Mouse (Mus musculus): Measurements from ENCODE around the gene Tulp4. TPM values are rescaled to one million over a fixed set of nuclear protein-coding genes. Genes with fewer than 3 reads are reported as not detected.

Gene Tulp4
- polyA plus RNA-seq, 1 experiment, result 56.4 TPM

GRCm38 (mm10) chr17:6125441-6125840 lies 19.2 kb downstream of the Tulp4 start:
- Histone ChIP-seq H3ac (ENCODE audit: control insufficient read depth, insufficient read length) (no peak overlapping the region), H3K36me3 (ENCODE audit: control insufficient read depth, insufficient read depth) (peaks cover 17% of the 10 kb centered on the region), H3K79me2 (ENCODE audit: control insufficient read depth, insufficient read depth) (peaks cover 87% of the 10 kb centered on the region), H3K4me2 (ENCODE audit: low read depth) (no peak overlapping the region), H3K4me3 (no peak overlapping the region), H3K27me3 (ENCODE audit: control insufficient read depth, insufficient read depth, insufficient read length) (no peaks in the 10 kb centered on the region)
- TF ChIP-seq POLR2AphosphoS2 (IDR thresholded peaks at IDR 0.05; ENCODE audit: insufficient read length, low read depth) (no peak), E2F4 (IDR thresholded peaks at IDR 0.05; ENCODE audit: insufficient read depth) (no peak), MYOD1 (IDR thresholded peaks at IDR 0.05; ENCODE audit: control insufficient read depth in 1 of 3, insufficient read length in 2 of 3, low read depth in 2 of 3) (no peak), CEBPB (IDR thresholded peaks at IDR 0.05; ENCODE audit: insufficient read depth, poor library complexity, severe bottlenecking) (no peak), SRF (IDR thresholded peaks at IDR 0.05; ENCODE audit: control insufficient read depth, insufficient read length, low read depth) (no peak), USF1 (IDR thresholded peaks at IDR 0.05; ENCODE audit: low read depth) (no peak), POLR2A (IDR thresholded peaks at IDR 0.05; ENCODE audit: insufficient read length, low read depth) (no peak), REST (IDR thresholded peaks at IDR 0.05; ENCODE audit: insufficient read depth, insufficient read length) (no peak), TCF12 (IDR thresholded peaks at IDR 0.05; ENCODE audit: insufficient read depth, poor library complexity, severe bottlenecking) (no peak), MYOG (IDR thresholded peaks at IDR 0.05; ENCODE audit: control insufficient read depth in 1 of 3, insufficient read depth in 1 of 3, insufficient read length in 2 of 3, low read depth in 2 of 3) (no peak), MAX (IDR thresholded peaks at IDR 0.05; ENCODE audit: low read depth) (no peak), TCF3 (IDR thresholded peaks at IDR 0.05; ENCODE audit: insufficient read length, low read depth) (no peak)

- TF ChIP-seq TCF12 (IDR thresholded peaks at IDR 0.05; ENCODE audit: insufficient read depth, poor library complexity, severe bottlenecking) (no peak), CEBPB (IDR thresholded peaks at IDR 0.05; ENCODE audit: insufficient read depth, poor library complexity, severe bottlenecking) (no peak), TCF3 (IDR thresholded peaks at IDR 0.05; ENCODE audit: insufficient read length, low read depth) (no peak), POLR2A (IDR thresholded peaks at IDR 0.05; ENCODE audit: insufficient read length, low read depth) (no peak), SRF (IDR thresholded peaks at IDR 0.05; ENCODE audit: control insufficient read depth, insufficient read length, low read depth) (no peak), MYOG (IDR thresholded peaks at IDR 0.05; ENCODE audit: control insufficient read depth in 1 of 3, insufficient read depth in 1 of 3, insufficient read length in 2 of 3, low read depth in 2 of 3) (no peak), MAX (IDR thresholded peaks at IDR 0.05; ENCODE audit: low read depth) (no peak), REST (IDR thresholded peaks at IDR 0.05; ENCODE audit: insufficient read depth, insufficient read length) (no peak), USF1 (IDR thresholded peaks at IDR 0.05; ENCODE audit: low read depth) (no peak), E2F4 (IDR thresholded peaks at IDR 0.05; ENCODE audit: insufficient read depth) (no peak), POLR2AphosphoS2 (IDR thresholded peaks at IDR 0.05; ENCODE audit: insufficient read length, low read depth) (no peak), MYOD1 (IDR thresholded peaks at IDR 0.05; ENCODE audit: control insufficient read depth in 1 of 3, insufficient read length in 2 of 3, low read depth in 2 of 3) (no peak)
- H3K4me3 ChIP-seq, result no peak overlapping the region
- peaks cover 18% of the 10 kb centered on the region for H3K36me3 ChIP-seq (ENCODE audit: control insufficient read depth, insufficient read depth)
These were observed 21.8 kb downstream of the Tulp4 start for GRCm38 (mm10) chr17:6128039-6128438.

GRCm38 (mm10) chr17:6129361-6129760 lies 23.1 kb downstream of the Tulp4 start:
- Histone ChIP-seq H3K36me3 (ENCODE audit: control insufficient read depth, insufficient read depth) (peaks cover 27% of the 10 kb centered on the region), H3K4me3 (no peak overlapping the region), H3K27me3 (ENCODE audit: control insufficient read depth, insufficient read depth, insufficient read length) (no peaks in the 10 kb centered on the region), H3K4me2 (ENCODE audit: low read depth) (no peak overlapping the region), H3K79me2 (ENCODE audit: control insufficient read depth, insufficient read depth) (peaks cover 82% of the 10 kb centered on the region), H3ac (ENCODE audit: control insufficient read depth, insufficient read length) (no peak overlapping the region)
- TF ChIP-seq USF1 (IDR thresholded peaks at IDR 0.05; ENCODE audit: low read depth), result no peak

More at GRCm38 (mm10) chr17:6128039-6128438, 21.8 kb downstream of the Tulp4 start:
- Histone ChIP-seq H3K4me2 (ENCODE audit: low read depth) (peak overlapping the region; percentile 19), H3ac (ENCODE audit: control insufficient read depth, insufficient read length) (no peak overlapping the region), H3K27me3 (ENCODE audit: control insufficient read depth, insufficient read depth, insufficient read length) (no peaks in the 10 kb centered on the region), H3K79me2 (ENCODE audit: control insufficient read depth, insufficient read depth) (peaks cover 82% of the 10 kb centered on the region)

GRCm38 (mm10) chr17:6131083-6131482 lies 24.8 kb downstream of the Tulp4 start:
- TF ChIP-seq E2F4 (IDR thresholded peaks at IDR 0.05; ENCODE audit: insufficient read depth) (no peak), MYOD1 (IDR thresholded peaks at IDR 0.05; ENCODE audit: control insufficient read depth in 1 of 3, insufficient read length in 2 of 3, low read depth in 2 of 3) (no peak), POLR2AphosphoS2 (IDR thresholded peaks at IDR 0.05; ENCODE audit: insufficient read length, low read depth) (no peak), SRF (IDR thresholded peaks at IDR 0.05; ENCODE audit: control insufficient read depth, insufficient read length, low read depth) (no peak), TCF3 (IDR thresholded peaks at IDR 0.05; ENCODE audit: insufficient read length, low read depth) (no peak), MYOG (IDR thresholded peaks at IDR 0.05; ENCODE audit: control insufficient read depth in 1 of 3, insufficient read depth in 1 of 3, insufficient read length in 2 of 3, low read depth in 2 of 3) (no peak), CEBPB (IDR thresholded peaks at IDR 0.05; ENCODE audit: insufficient read depth, poor library complexity, severe bottlenecking) (peak; percentile 53; the same call in 1 of the 2 replicates)
- H3K27me3 ChIP-seq (ENCODE audit: control insufficient read depth, insufficient read depth, insufficient read length), result no peaks in the 10 kb centered on the region
- H3K4me2 ChIP-seq (ENCODE audit: low read depth), result no peak overlapping the region
- peaks cover 18% of the 10 kb centered on the region for H3K36me3 ChIP-seq (ENCODE audit: control insufficient read depth, insufficient read depth)
- H3ac ChIP-seq (ENCODE audit: control insufficient read depth, insufficient read length), result no peak overlapping the region
- peaks cover 80% of the 10 kb centered on the region for H3K79me2 ChIP-seq (ENCODE audit: control insufficient read depth, insufficient read depth)
- H3K4me3 ChIP-seq, result no peak overlapping the region

GRCm38 (mm10) chr17:6140875-6141274 lies 34.6 kb downstream of the Tulp4 start:
- H3K36me3 ChIP-seq (ENCODE audit: control insufficient read depth, insufficient read depth), result no peaks in the 10 kb centered on the region
- no peaks in the 10 kb centered on the region for H3K27me3 ChIP-seq (ENCODE audit: control insufficient read depth, insufficient read depth, insufficient read length)
- peak overlapping the region; percentile 16 for H3K4me2 ChIP-seq (ENCODE audit: low read depth)
- no peak for TF ChIP-seq USF1 (IDR thresholded peaks at IDR 0.05; ENCODE audit: low read depth)
- peak; percentile 61; the same call in 1 of the 2 replicates for TF ChIP-seq CEBPB (IDR thresholded peaks at IDR 0.05; ENCODE audit: insufficient read depth, poor library complexity, severe bottlenecking)
- TF ChIP-seq REST (IDR thresholded peaks at IDR 0.05; ENCODE audit: insufficient read depth, insufficient read length), result no peak
- no peak for TF ChIP-seq POLR2AphosphoS2 (IDR thresholded peaks at IDR 0.05; ENCODE audit: insufficient read length, low read depth)
- no peak for TF ChIP-seq E2F4 (IDR thresholded peaks at IDR 0.05; ENCODE audit: insufficient read depth)
- TF ChIP-seq MYOG (IDR thresholded peaks at IDR 0.05; ENCODE audit: control insufficient read depth in 1 of 3, insufficient read depth in 1 of 3, insufficient read length in 2 of 3, low read depth in 2 of 3), result no peak
- H3K79me2 ChIP-seq (ENCODE audit: control insufficient read depth, insufficient read depth), result peaks cover 63% of the 10 kb centered on the region
- H3ac ChIP-seq (ENCODE audit: control insufficient read depth, insufficient read length), result no peak overlapping the region
- no peak overlapping the region for H3K4me3 ChIP-seq

All from myocyte (in vitro differentiated cells).